Mouse (Mus musculus): ENCODE results near the gene Ankrd27.

GRCm38 (mm10) chr7:35584786-35585190, 1.3 kb upstream of the Ankrd27 start:
- TF ChIP-seq EP300 (IDR thresholded peaks at IDR 0.05; ENCODE audit: low read depth in 1 of 2, low read length in 2 of 2): no peak
- TF ChIP-seq TBP (IDR thresholded peaks at IDR 0.05; ENCODE audit: low read depth, low read length): no peak
- TF ChIP-seq CHD1 (IDR thresholded peaks at IDR 0.05; ENCODE audit: low read depth, low read length): no peak
- TF ChIP-seq RAD21 (IDR thresholded peaks at IDR 0.05; ENCODE audit: low read depth, low read length): no peak
- TF ChIP-seq HCFC1 (IDR thresholded peaks at IDR 0.05; ENCODE audit: low read depth, low read length): no peak
- TF ChIP-seq GATA1 (IDR thresholded peaks at IDR 0.05; ENCODE audit: low read depth, low read length): no peak
- TF ChIP-seq E2F4 (IDR thresholded peaks at IDR 0.05; ENCODE audit: borderline replicate concordance, low read depth, low read length): no peak
- TF ChIP-seq MAFK (IDR thresholded peaks at IDR 0.05; ENCODE audit: borderline replicate concordance, low read depth, low read length): no peak
- TF ChIP-seq TAL1 (IDR thresholded peaks at IDR 0.05; ENCODE audit: low read length): no peak
- TF ChIP-seq CTCF (IDR thresholded peaks at IDR 0.05 in 2 of 3, conservative IDR thresholded peaks at IDR 0.05 in 1 of 3; ENCODE audit: control insufficient read depth in 1 of 3, insufficient read depth in 1 of 3, low read depth in 2 of 3, low read length in 3 of 3, poor library complexity in 1 of 3, severe bottlenecking in 1 of 3): no peak
- no peak for TF ChIP-seq NRF1 (IDR thresholded peaks at IDR 0.05; ENCODE audit: insufficient read depth, low read depth, low read length, poor library complexity, severe bottlenecking)
- TF ChIP-seq ETS1 (IDR thresholded peaks at IDR 0.05; ENCODE audit: low read depth, low read length): no peak
- no peak for TF ChIP-seq KAT2A (conservative IDR thresholded peaks at IDR 0.05; ENCODE audit: low read depth, low read length)
